Mouse (Mus musculus) B cell, adult 67 days (primary cell): ENCODE data around the gene C87414. TPM values are rescaled to one million over a fixed set of nuclear protein-coding genes. Genes with fewer than 3 reads are reported as not detected.

Experiments used
- total RNA-seq, 2 experiments: library from RNA; stranded (reverse); gene quantifications; 4 replicates each; pipeline ENCODE4 v1.2.4; 2023

C87414 gene
- total RNA-seq = not detected

GRCm38 (mm10) chr5:93671451-93671850, at the start of gene C87414:
TSS of gene C87414 (minus strand) at chr5:93671551.

Other genes with a start within 250 kb of the C87414 start
- not detected for gene Gm16427, start 131.4 kb downstream of the C87414 start, total RNA-seq
- not detected for gene Gm7792, start 172.2 kb upstream of the C87414 start, total RNA-seq